12 mouse cellular contexts compared by ENCODE assay signal in genomic region chr11:116518482-116518881, GRCm38 (mm10). TPM values are rescaled to one million over a fixed set of nuclear protein-coding genes. Genes with fewer than 3 reads are reported as not detected.
A peak's percentile ranks its signal among the peaks of the same experiment; 100 is the strongest.
DNase-seq lines count a peak whose midpoint lies in the region; ATAC-seq lines count a peak whose summit lies in the region.
"Had no signal": no experiment of that assay in that cellular context is flagged by ENCODE, and none has a peak within 500 bp of the region (broad histone marks: within the 10 kb centered on the region; RNA-seq: fewer than 3 reads in every experiment).

No protein-coding gene starts in this region.

- DNase-seq in adrenal gland, postnatal 10 days, result peak; percentile 44
- no peak for DNase-seq in adrenal gland, adult (ENCODE audit: inconsistent age in 2 of 2, low spot score in 1 of 2)
- DNase-seq in 3T3-L1 (ENCODE audit: low read depth, low spot score), result peak; percentile 74
- peak; percentile 64 to 77 for DNase-seq in heart, adult 9 months (ENCODE audit: low spot score in 2 of 2)
- DNase-seq in layer of hippocampus, adult 11-12 months (ENCODE audit: low spot score), result no peak
- DNase-seq in frontal cortex, postnatal 25 days (ENCODE audit: low spot score in 2 of 2), result no peak
- no peak for DNase-seq in forebrain, embryonic 14.5 days (ENCODE audit: low spot score)
- DNase-seq: B cell, adult 2 months; cerebellum, postnatal 14 days had no signal

- H3K4me3 ChIP-seq in limb, embryonic 15.5 days, result no peak overlapping the region
- H3K4me3 ChIP-seq in forebrain, embryonic 14.5 days (ENCODE audit: low read depth, low read length), result no peak overlapping the region
- H3K4me3 ChIP-seq: heart, embryonic 13.5 days; midbrain, embryonic 13.5 days had no signal

- H3K9ac ChIP-seq in limb, embryonic 15.5 days, result no peak overlapping the region
- no peak overlapping the region for H3K9ac ChIP-seq in forebrain, embryonic 14.5 days (ENCODE audit: low read length)
- H3K9ac ChIP-seq: heart, embryonic 13.5 days; midbrain, embryonic 13.5 days had no signal

- H3K4me1 ChIP-seq in limb, embryonic 15.5 days, result peaks cover 21% of the 10 kb centered on the region
- peaks cover 4% of the 10 kb centered on the region; the same call in 1 of the 2 replicates for H3K4me1 ChIP-seq in forebrain, embryonic 14.5 days (ENCODE audit: control insufficient read depth, insufficient read depth, low read length)

- ATAC-seq in limb, embryonic 15.5 days (ENCODE audit: insufficient number of reproducible peaks, low FRiP score, low TSS enrichment, low read depth), result no peak
- no peak for ATAC-seq in forebrain, embryonic 14.5 days
- ATAC-seq: midbrain, embryonic 13.5 days had no signal

- no peaks in the 10 kb centered on the region for H3K9me3 ChIP-seq in limb, embryonic 15.5 days
- no peaks in the 10 kb centered on the region for H3K9me3 ChIP-seq in forebrain, embryonic 14.5 days (replicated peaks; ENCODE audit: control insufficient read depth, low read length)
- H3K9me3 ChIP-seq: heart, embryonic 13.5 days; midbrain, embryonic 13.5 days had no signal

- 47% methylated on average over 8 of the region's 8 CpGs for WGBS in limb, embryonic 15.5 days
- WGBS in forebrain, embryonic 14.5 days, result 82% methylated on average over 8 of the region's 8 CpGs

- no peaks in the 10 kb centered on the region for H3K36me3 ChIP-seq in limb, embryonic 15.5 days
- H3K36me3 ChIP-seq in forebrain, embryonic 14.5 days (ENCODE audit: control insufficient read depth, insufficient read depth, low read length), result no peaks in the 10 kb centered on the region
- H3K36me3 ChIP-seq: heart, embryonic 13.5 days; midbrain, embryonic 13.5 days had no signal

- H3K27ac ChIP-seq in limb, embryonic 15.5 days, result peak overlapping the region; percentile 9; the same call in 1 of the 2 replicates
- no peak overlapping the region for H3K27ac ChIP-seq in forebrain, embryonic 14.5 days (ENCODE audit: low read depth, low read length)
- H3K27ac ChIP-seq: heart, embryonic 13.5 days; midbrain, embryonic 13.5 days had no signal

- no peak overlapping the region for H3K4me2 ChIP-seq in limb, embryonic 15.5 days
- no peak overlapping the region for H3K4me2 ChIP-seq in forebrain, embryonic 14.5 days (ENCODE audit: low read length)
- H3K4me2 ChIP-seq: heart, embryonic 13.5 days; midbrain, embryonic 13.5 days had no signal

- H3K27me3 ChIP-seq in limb, embryonic 15.5 days, result no peaks in the 10 kb centered on the region
- no peaks in the 10 kb centered on the region for H3K27me3 ChIP-seq in forebrain, embryonic 14.5 days (replicated peaks; ENCODE audit: control insufficient read depth, insufficient read depth, low read length)

RNA-seq across cellular contexts. Expression of gene Sphk1, which starts 12.2 kb away (rescaled TPM):
- total RNA-seq in adrenal gland, postnatal 10 days (2021), result 1 to 10 TPM; 3.0 to 5.1 TPM
- 7.7 and 11.2 TPM in 2 replicates for polyA plus RNA-seq in limb, embryonic 15.5 days (2015; fragmentation: Nextera tagmentation; extraction: Ambion mirVana)
- polyA plus RNA-seq in forebrain, embryonic 14.5 days (2014; fragmentation: Nextera tagmentation; extraction: Ambion mirVana), result 2.2 and 2.7 TPM in 2 replicates

RNA-seq across cellular contexts. Expression of gene Prpsap1, which starts 24.5 kb away (rescaled TPM):
- total RNA-seq in adrenal gland, postnatal 10 days (2021), result 10 to 100 TPM; 68.0 to 80.1 TPM
- polyA plus RNA-seq in limb, embryonic 15.5 days (2015; fragmentation: Nextera tagmentation; extraction: Ambion mirVana), result 134 and 138 TPM in 2 replicates
- polyA plus RNA-seq in forebrain, embryonic 14.5 days (2014; fragmentation: Nextera tagmentation; extraction: Ambion mirVana), result 138 and 153 TPM in 2 replicates

RNA-seq across cellular contexts. Expression of gene Qrich2, which starts 52.4 kb away (rescaled TPM):
- not detected for total RNA-seq in adrenal gland, postnatal 10 days (2021)
- polyA plus RNA-seq in limb, embryonic 15.5 days (2015; fragmentation: Nextera tagmentation; extraction: Ambion mirVana), result 0.09 and 0.15 TPM in 2 replicates
- polyA plus RNA-seq in forebrain, embryonic 14.5 days (2014; fragmentation: Nextera tagmentation; extraction: Ambion mirVana), result not detected in 2 replicates
- polyA plus RNA-seq: heart, embryonic 13.5 days; midbrain, embryonic 13.5 days had no signal

Comparison
In these comparisons a context has a peak if more than half of its experiments do, and no peak if none do; other contexts are left out.
1. DNase-seq: peak in adrenal gland, postnatal 10 days (single experiment), 3T3-L1 (single experiment) and heart, adult 9 months (2 of 2); none in adrenal gland, adult (0 of 2), layer of hippocampus, adult 11-12 months (single experiment), frontal cortex, postnatal 25 days (0 of 2) and forebrain, embryonic 14.5 days (single experiment).